Mouse (Mus musculus) CH12.LX (cell line): ENCODE data around the gene Prlh. TPM values are rescaled to one million over a fixed set of nuclear protein-coding genes. Genes with fewer than 3 reads are reported as not detected.

Source experiments
- DNase-seq: peaks from one replicate; pipeline ENCODE4 v3.0.0-alpha.2; 2013; ENCODE audit errors: extremely low read depth
- H3K27ac ChIP-seq: 2 replicates; pipeline ENCODE4 v1.5.1; 2012; ENCODE audit warnings: low read depth, mild to moderate bottlenecking, control low read depth, moderate library complexity; ENCODE audit not compliant: insufficient read depth
- H3K27me3 ChIP-seq: replicated peaks from 2 replicates; pipeline ENCODE3; 2012; ENCODE audit warnings: inconsistent platforms
- H3K36me3 ChIP-seq, 2 experiments: replicated peaks in 1 of 2; 2 replicates each; pipeline versions ENCODE3 to v1.6.1; 2012; ENCODE audit warnings: inconsistent platforms in 1 of 2, low read length in 1 of 2, mild to moderate bottlenecking in 1 of 2, mixed read lengths in 1 of 2, moderate library complexity in 1 of 2; ENCODE audit not compliant: control insufficient read depth in 1 of 2, insufficient read depth in 1 of 2
- H3K4me1 ChIP-seq, 2 experiments: 2 replicates each; pipeline ENCODE4 v1.6.1; 2012; ENCODE audit warnings: inconsistent platforms in 1 of 2, moderate library complexity in 1 of 2; ENCODE audit not compliant: insufficient read depth in 2 of 2, control insufficient read depth in 1 of 2
- H3K4me2 ChIP-seq: 2 replicates; pipeline ENCODE4 v1.6.1; 2012; ENCODE audit warnings: low read depth, mild to moderate bottlenecking, control low read depth; ENCODE audit not compliant: poor library complexity, insufficient read depth, severe bottlenecking
- H3K4me3 ChIP-seq, 3 experiments: fragments of 150-350 bp in 1 of 3; sonication (generic) in 1 of 3; replicated peaks in 1 of 3; 2 replicates each; pipeline versions ENCODE3 to v1.5.1; 2011 to 2012; ENCODE audit warnings: low read depth in 2 of 3, low read length in 2 of 3, mild to moderate bottlenecking in 2 of 3, moderate library complexity in 2 of 3, control low read depth in 1 of 3, improper control_type of control experiment in 1 of 3, inconsistent platforms in 1 of 3, mixed read lengths in 1 of 3; ENCODE audit not compliant: poor library complexity in 1 of 3
- H3K79me2 ChIP-seq: replicated peaks from 2 replicates; pipeline ENCODE4 v1.6.1; 2012; ENCODE audit warnings: mild to moderate bottlenecking, moderate library complexity; ENCODE audit not compliant: control insufficient read depth, poor library complexity, insufficient read depth, severe bottlenecking; ENCODE audit errors: extremely low read depth
- H3K9ac ChIP-seq: 2 replicates; pipeline ENCODE4 v1.6.1; 2012; ENCODE audit warnings: low read depth, mild to moderate bottlenecking, control low read depth, moderate library complexity; ENCODE audit not compliant: insufficient read depth
- H3K9me3 ChIP-seq: replicated peaks from 2 replicates; pipeline ENCODE3; 2012; ENCODE audit warnings: low read length, inconsistent platforms, mixed read lengths
- BHLHE40 ChIP-seq: IDR thresholded peaks from 2 replicates; pipeline ENCODE4 v1.6.1; 2011; ENCODE audit warnings: mild to moderate bottlenecking, low read depth, low read length, improper control_type of control experiment
- CHD1 ChIP-seq: IDR thresholded peaks from 2 replicates; pipeline ENCODE4 v1.6.1; 2012; ENCODE audit warnings: low read depth, low read length, improper control_type of control experiment, inconsistent platforms
- CHD2 ChIP-seq: IDR thresholded peaks from 2 replicates; pipeline ENCODE4 v1.6.1; 2011; ENCODE audit warnings: low read length, improper control_type of control experiment
- CTCF ChIP-seq, 2 experiments: IDR thresholded peaks in 1 of 2; conservative IDR thresholded peaks in 1 of 2; 2 replicates each; pipeline ENCODE4 v1.5.1; 2011 to 2012; ENCODE audit warnings: low read depth in 2 of 2, low read length in 2 of 2, improper control_type of control experiment in 1 of 2, inconsistent platforms in 1 of 2, mild to moderate bottlenecking in 1 of 2, moderate library complexity in 1 of 2
- E2F4 ChIP-seq: IDR thresholded peaks from 2 replicates; pipeline ENCODE4 v1.6.1; 2011; ENCODE audit warnings: low read depth, low read length, improper control_type of control experiment; ENCODE audit not compliant: insufficient replicate concordance
- GABPA ChIP-seq: IDR thresholded peaks from 2 replicates; pipeline ENCODE4 v1.6.1; 2012; ENCODE audit warnings: low read depth, low read length, improper control_type of control experiment, inconsistent platforms; ENCODE audit not compliant: insufficient replicate concordance
- HCFC1 ChIP-seq: IDR thresholded peaks from 2 replicates; pipeline ENCODE4 v1.6.1; 2012; ENCODE audit warnings: low read depth, mild to moderate bottlenecking, inconsistent platforms, low read length, improper control_type of control experiment
- IRF4 ChIP-seq: IDR thresholded peaks from 2 replicates; pipeline ENCODE4 v1.6.1; 2014; ENCODE audit warnings: low read depth, mild to moderate bottlenecking, inconsistent platforms, low read length, improper control_type of control experiment
- JUND ChIP-seq: conservative IDR thresholded peaks from 2 replicates; pipeline ENCODE4 v1.6.1; 2011; ENCODE audit warnings: low read depth, low read length, improper control_type of control experiment
- MAFK ChIP-seq: IDR thresholded peaks from 2 replicates; pipeline ENCODE4 v1.6.1; 2011; ENCODE audit warnings: low read length, improper control_type of control experiment; ENCODE audit not compliant: insufficient replicate concordance
- MAZ ChIP-seq: IDR thresholded peaks from 2 replicates; pipeline ENCODE4 v1.6.1; 2012; ENCODE audit warnings: low read depth, mild to moderate bottlenecking, inconsistent platforms, low read length, improper control_type of control experiment, moderate library complexity
- MYC ChIP-seq: IDR thresholded peaks from 2 replicates; pipeline ENCODE4 v1.6.1; 2011; ENCODE audit warnings: low read depth, mild to moderate bottlenecking, improper control_type of control experiment, low read length
- NELFE ChIP-seq: IDR thresholded peaks from 2 replicates; pipeline ENCODE4 v1.6.1; 2011; ENCODE audit warnings: low read depth, low read length, improper control_type of control experiment
- NRF1 ChIP-seq: IDR thresholded peaks from 2 replicates; pipeline ENCODE4 v1.6.1; 2014; ENCODE audit warnings: low read depth, mild to moderate bottlenecking, inconsistent platforms, low read length, improper control_type of control experiment, moderate library complexity
- PAX5 ChIP-seq: IDR thresholded peaks from 2 replicates; pipeline ENCODE4 v1.6.1; 2012; ENCODE audit warnings: low read length, inconsistent platforms, mixed read lengths
- POLR2A ChIP-seq: IDR thresholded peaks from 2 replicates; pipeline ENCODE4 v1.6.1; 2011; ENCODE audit warnings: low read depth, mild to moderate bottlenecking, improper control_type of control experiment, low read length
- POLR2AphosphoS2 ChIP-seq: IDR thresholded peaks from 2 replicates; pipeline ENCODE4 v1.6.1; 2011; ENCODE audit warnings: low read depth, low read length, improper control_type of control experiment
- RAD21 ChIP-seq: IDR thresholded peaks from 2 replicates; pipeline ENCODE4 v1.6.1; 2011; ENCODE audit warnings: low read depth, mild to moderate bottlenecking, low read length, improper control_type of control experiment, moderate library complexity
- RCOR1 ChIP-seq: conservative IDR thresholded peaks from 2 replicates; pipeline ENCODE4 v1.6.1; 2012; ENCODE audit warnings: low read depth, mild to moderate bottlenecking, inconsistent platforms, low read length, improper control_type of control experiment
- SIN3A ChIP-seq: IDR thresholded peaks from 2 replicates; pipeline ENCODE4 v1.6.1; 2012; ENCODE audit warnings: low read length, improper control_type of control experiment, inconsistent platforms
- SMC3 ChIP-seq: IDR thresholded peaks from 2 replicates; pipeline ENCODE4 v1.6.1; 2011; ENCODE audit warnings: low read depth, low read length, improper control_type of control experiment
- TBP ChIP-seq: conservative IDR thresholded peaks from 2 replicates; pipeline ENCODE4 v1.6.1; 2011; ENCODE audit warnings: low read depth, low read length, improper control_type of control experiment
- TCF12 ChIP-seq: IDR thresholded peaks from 2 replicates; pipeline ENCODE4 v1.6.1; 2014; ENCODE audit warnings: low read depth, mild to moderate bottlenecking, inconsistent platforms, low read length, improper control_type of control experiment
- UBTF ChIP-seq: IDR thresholded peaks from 2 replicates; pipeline ENCODE4 v1.6.1; 2012; ENCODE audit warnings: low read depth, mild to moderate bottlenecking, inconsistent platforms, low read length, improper control_type of control experiment, moderate library complexity
- USF1 ChIP-seq: IDR thresholded peaks from 2 replicates; pipeline ENCODE4 v1.6.1; 2014; ENCODE audit warnings: low read depth, mild to moderate bottlenecking, inconsistent platforms, low read length, improper control_type of control experiment
- ZC3H11A ChIP-seq: IDR thresholded peaks from 2 replicates; pipeline ENCODE4 v1.6.1; 2012; ENCODE audit warnings: low read depth, mild to moderate bottlenecking, inconsistent platforms, low read length, improper control_type of control experiment
- ZKSCAN1 ChIP-seq: IDR thresholded peaks from 2 replicates; pipeline ENCODE4 v1.6.1; 2012; ENCODE audit warnings: low read depth, inconsistent platforms, low read length, improper control_type of control experiment, borderline replicate concordance
- dilution Hi-C: fragments of 300-500 bp; cut with MboI; formaldehyde crosslinking; loops from 2 replicates; pipeline ENCODE4 v1.14.3; 2020; ENCODE audit warnings: low sequenced_read_pairs; ENCODE audit not compliant: extremely low pct_unique_long_range_greater_than_20kb, extremely low pct_ligation_motif_present
- in situ Hi-C: fragments of 300-500 bp; cut with MboI; formaldehyde crosslinking; loops from 3 replicates; pipeline ENCODE4 v1.14.3; 2019; ENCODE audit warnings: low sequenced_read_pairs, low pct_ligation_motif_present, low pct_unique_long_range_greater_than_20kb, mixed read lengths
- polyA plus RNA-seq: library from polyadenylated mRNA; unstranded; fragments of >175 nt; gene quantifications from 2 replicates; pipeline ENCODE4 v1.2.1, GENCODE M21; 2012; ENCODE audit warnings: low read depth; ENCODE audit not compliant: insufficient read length
- total RNA-seq, 2 experiments: library from RNA; depleted of rRNA; stranded (reverse); fragments of 300-350 nt in 1 of 2; fragments of >200 nt in 1 of 2; gene quantifications; 2 replicates each; pipeline ENCODE4 v1.2.3; 2012 to 2014

The Prlh gene
- total and polyA plus RNA-seq, 3 experiments = not detected

DNA sequence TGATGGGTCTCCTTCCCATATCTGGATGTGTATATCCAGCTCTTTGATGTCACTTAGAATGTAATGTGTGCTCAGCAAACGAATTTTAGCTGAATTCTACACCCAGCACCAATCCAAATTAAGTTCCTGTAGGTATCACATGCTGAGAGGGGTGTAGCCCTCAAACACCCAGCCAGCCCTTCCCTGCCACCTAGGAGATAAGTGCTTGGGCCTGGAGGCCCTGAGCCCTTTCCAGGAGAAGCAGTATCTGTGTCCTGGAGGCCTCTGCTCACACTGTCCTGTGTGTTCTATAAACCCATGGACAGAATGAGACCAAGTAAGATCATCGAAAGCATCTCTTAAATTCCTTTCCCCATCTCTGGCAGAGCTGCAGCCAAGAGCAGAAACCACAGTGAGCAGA is 5.7 kb upstream of the Prlh start:
- no peaks in the 10 kb centered on the region for H3K36me3 ChIP-seq
- no peak overlapping the region for H3K27ac ChIP-seq
- TF ChIP-seq POLR2A = no peak
- no peak for TF ChIP-seq CHD2
- no peak for TF ChIP-seq MYC
- TF ChIP-seq TCF12 = no peak
- TF ChIP-seq SIN3A = no peak
- no peak for TF ChIP-seq RAD21
- no peak for TF ChIP-seq CHD1
- no peak for TF ChIP-seq HCFC1
- no peak for TF ChIP-seq GABPA
- no peaks in the 10 kb centered on the region for H3K9me3 ChIP-seq
- H3K4me1 ChIP-seq = no peaks in the 10 kb centered on the region
- dilution Hi-C loops = no loop called here
- no peak overlapping the region for H3K9ac ChIP-seq
- H3K4me2 ChIP-seq = no peak overlapping the region
- H3K4me3 ChIP-seq = no peak overlapping the region
- in situ Hi-C loops = no loop called here
- H3K79me2 ChIP-seq = no peaks in the 10 kb centered on the region
- H3K27me3 ChIP-seq = peaks cover 79% of the 10 kb centered on the region
- no peak for DNase-seq

DNA sequence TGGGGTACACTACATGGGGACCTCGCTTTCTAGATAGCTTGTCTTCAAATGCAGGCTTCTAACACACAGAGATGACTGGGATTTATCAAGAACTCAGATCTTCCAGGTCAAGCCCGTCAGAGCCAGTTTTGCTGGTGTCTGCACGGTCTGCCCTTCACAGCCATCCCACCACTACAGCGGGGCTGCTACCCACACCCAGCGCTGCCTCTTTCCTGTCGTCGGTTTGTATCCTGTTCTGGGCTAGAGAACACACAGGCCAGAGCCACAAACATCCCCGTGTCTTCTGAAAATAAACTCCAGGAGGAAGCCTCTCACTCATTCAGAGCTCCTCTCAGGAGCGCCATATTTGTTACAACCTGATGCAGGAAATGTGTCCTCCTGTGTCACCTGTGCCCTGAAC is 3.6 kb upstream of the Prlh start:
- Histone ChIP-seq H3K27me3 (peaks cover 78% of the 10 kb centered on the region), H3K79me2 (no peaks in the 10 kb centered on the region)

DNA sequence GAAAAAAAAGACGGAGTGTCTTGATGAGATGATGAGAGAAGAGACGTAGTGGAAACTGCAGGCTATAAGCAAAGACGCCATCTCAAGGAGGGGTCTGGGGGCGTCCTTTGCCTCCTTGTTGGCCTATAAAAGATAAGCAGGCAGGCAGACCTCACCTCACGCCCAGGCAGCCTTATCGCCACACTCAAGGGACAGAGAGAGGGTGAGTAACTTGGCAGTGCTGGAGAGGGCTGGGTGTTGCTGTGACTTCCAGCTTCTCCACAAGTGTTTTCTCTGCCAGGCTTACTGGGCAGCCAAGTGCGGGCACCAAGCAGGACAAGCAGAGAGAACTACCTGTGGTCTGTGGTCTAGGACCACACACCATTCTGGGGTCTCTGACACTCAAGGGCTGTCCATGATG is 1.2 kb upstream of the Prlh start:
- TF ChIP-seq E2F4 = no peak
- no peak for TF ChIP-seq RCOR1
- TF ChIP-seq RAD21 = no peak
- TF ChIP-seq MAZ = no peak
- no peak for TF ChIP-seq SMC3
- no peak for TF ChIP-seq POLR2A
- TF ChIP-seq NELFE = no peak
- TF ChIP-seq MYC = no peak
- no peak for TF ChIP-seq TBP
- TF ChIP-seq CHD1 = no peak
- TF ChIP-seq BHLHE40 = no peak
- no peak for TF ChIP-seq HCFC1
- no peak for TF ChIP-seq MAFK
- no peak for TF ChIP-seq CTCF (conservative IDR thresholded peaks at IDR 0.05 in 1 of 2, IDR thresholded peaks at IDR 0.05 in 1 of 2; ENCODE audit: low read depth in 2 of 2, low read length in 2 of 2)
- no peak for TF ChIP-seq ZC3H11A
- TF ChIP-seq SIN3A = no peak
- TF ChIP-seq IRF4 = no peak
- TF ChIP-seq PAX5 = no peak
- Histone ChIP-seq H3K4me3 (no peak overlapping the region), H3K36me3 (no peaks in the 10 kb centered on the region), H3K27me3 (peaks cover 67% of the 10 kb centered on the region), H3K4me1 (no peaks in the 10 kb centered on the region), H3K27ac (no peak overlapping the region), H3K9me3 (no peaks in the 10 kb centered on the region), H3K79me2 (no peaks in the 10 kb centered on the region), H3K9ac (no peak overlapping the region), H3K4me2 (no peak overlapping the region)
- dilution Hi-C loops = no loop called here
- DNase-seq = no peak
- in situ Hi-C loops = loop anchor here (10.0 kb wide), 1 partner anchor 307 kb away; no protein-coding TSS in a partner anchor

More for the DNA sequence above, 3.6 kb upstream of the Prlh start:
- dilution Hi-C loops (no loop called here), in situ Hi-C loops (no loop called here)
- no peak for DNase-seq
- H3K9me3 ChIP-seq = no peaks in the 10 kb centered on the region
- H3K4me3 ChIP-seq = no peak overlapping the region
- H3K36me3 ChIP-seq = no peaks in the 10 kb centered on the region
- no peak overlapping the region for H3K27ac ChIP-seq
- no peak overlapping the region for H3K9ac ChIP-seq
- H3K4me2 ChIP-seq = no peak overlapping the region
- no peak for TF ChIP-seq ZKSCAN1
- no peak for TF ChIP-seq MAZ
- no peak for TF ChIP-seq POLR2AphosphoS2
- TF ChIP-seq CHD1 = no peak
- no peak for TF ChIP-seq TCF12
- TF ChIP-seq ZC3H11A = no peak
- TF ChIP-seq NRF1 = no peak
- no peak for TF ChIP-seq PAX5
- no peak for TF ChIP-seq JUND
- TF ChIP-seq UBTF = no peak
- TF ChIP-seq MYC = no peak
- TF ChIP-seq POLR2A = no peak
- no peak for TF ChIP-seq CTCF (conservative IDR thresholded peaks at IDR 0.05 in 1 of 2, IDR thresholded peaks at IDR 0.05 in 1 of 2; ENCODE audit: low read depth in 2 of 2, low read length in 2 of 2)
- no peak for TF ChIP-seq USF1
- TF ChIP-seq NELFE = no peak
- no peak for TF ChIP-seq RAD21
- H3K4me1 ChIP-seq = no peaks in the 10 kb centered on the region
